Mouse (Mus musculus) stomach, embryonic 16.5 days (tissue): Measurements from ENCODE around the gene Dram1. TPM values are rescaled to one million over a fixed set of nuclear protein-coding genes. Genes with fewer than 3 reads are reported as not detected.
A peak's percentile ranks its signal among the peaks of the same experiment; 100 is the strongest.

Experiments
- ATAC-seq: fragments of 200-750 bp; cut with Nextera tagmentation; 2 replicates; pipeline ENCODE4 v1.8.0; 2017; ENCODE audit warnings: moderate number of reproducible peaks, moderate TSS enrichment; ENCODE audit not compliant: insufficient read depth, low FRiP score
- H3K27ac ChIP-seq: fragments of 300-500 bp; sonication (generic); 2 replicates; pipeline ENCODE4 v1.5.1; 2014; ENCODE audit warnings: low read length
- H3K27me3 ChIP-seq: fragments of 300-500 bp; sonication (generic); 2 replicates; pipeline ENCODE4 v1.6.1; 2014; ENCODE audit warnings: low read length, control low read depth, mixed read lengths; ENCODE audit not compliant: control insufficient read depth, insufficient read depth
- H3K36me3 ChIP-seq: fragments of 300-500 bp; sonication (generic); 2 replicates; pipeline ENCODE4 v1.6.1; 2014; ENCODE audit warnings: low read length; ENCODE audit not compliant: control insufficient read depth, insufficient read depth
- H3K4me1 ChIP-seq: fragments of 300-500 bp; sonication (generic); 2 replicates; pipeline ENCODE4 v1.6.1; 2014; ENCODE audit warnings: low read length, control low read depth, mixed read lengths; ENCODE audit not compliant: control insufficient read depth, insufficient read depth
- H3K4me2 ChIP-seq: fragments of 300-500 bp; sonication (generic); 2 replicates; pipeline ENCODE4 v1.6.1; 2014; ENCODE audit warnings: low read depth, low read length, mixed read lengths
- H3K4me3 ChIP-seq: fragments of 300-500 bp; sonication (generic); replicated peaks from 2 replicates; pipeline ENCODE4 v1.5.1; 2014; ENCODE audit warnings: mild to moderate bottlenecking, low read length
- H3K9ac ChIP-seq: fragments of 300-500 bp; sonication (generic); 2 replicates; pipeline ENCODE4 v1.6.1; 2014; ENCODE audit warnings: low read length
- H3K9me3 ChIP-seq: fragments of 300-500 bp; sonication (generic); replicated peaks from 2 replicates; pipeline ENCODE4 v1.6.1; 2016; ENCODE audit warnings: low read length, control low read depth; ENCODE audit not compliant: control insufficient read depth
- WGBS: fragments of 180-500 bp; shearing (Covaris S2); extraction: QIAGEN DNeasy Blood & Tissue Kit; methylation state at CpG from one replicate; pipeline ENCODE4 v1.1.7; 2014; 5-methylcytosine and 5-hydroxymethylcytosine counted together
- polyA plus RNA-seq: library from polyadenylated mRNA; unstranded; fragments of >200 nt; fragmentation: Nextera tagmentation; extraction: Ambion mirVana; gene quantifications from 2 replicates; pipeline ENCODE4 v1.2.1, GENCODE M21; 2015

Dram1 gene
- polyA plus RNA-seq, 1 experiment from 2014 or later, result 6.6 TPM

GRCm38 (mm10) chr10:88320714-88321416, 58.0 kb downstream of the Dram1 start:
- Histone ChIP-seq H3K4me2 (no peak overlapping the region), H3K36me3 (no peaks in the 10 kb centered on the region), H3K4me3 (no peak overlapping the region), H3K27me3 (no peaks in the 10 kb centered on the region), H3K9ac (no peak overlapping the region), H3K9me3 (no peaks in the 10 kb centered on the region), H3K27ac (peak overlapping the region; percentile 22), H3K4me1 (no peaks in the 10 kb centered on the region; the same call in 1 of the 2 replicates)
- peak; percentile 68; the same call in 1 of the 2 replicates for ATAC-seq
- WGBS, result 34% methylated on average over 12 of the region's 12 CpGs

DNA sequence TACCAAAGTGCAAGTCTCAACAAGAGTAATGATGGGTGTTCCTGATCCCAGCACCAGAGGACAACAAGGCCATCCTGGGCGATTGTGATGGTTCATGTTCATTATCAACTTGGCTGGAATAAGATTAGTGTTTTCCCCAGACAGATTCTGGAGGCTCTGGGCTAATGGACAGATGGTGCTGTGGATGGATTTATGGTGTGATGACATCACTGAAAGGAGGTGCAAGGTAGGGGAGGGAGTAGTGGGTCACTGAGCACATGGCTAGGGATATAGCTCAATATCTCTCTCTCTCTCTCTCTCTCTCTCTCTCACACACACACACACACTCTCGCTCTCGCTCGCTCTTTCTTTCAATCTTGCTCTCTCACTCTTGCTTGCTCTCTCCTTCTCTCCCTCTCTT, 60.7 kb downstream of the Dram1 start:
- Histone ChIP-seq H3K9me3 (no peaks in the 10 kb centered on the region), H3K4me2 (no peak overlapping the region), H3K9ac (no peak overlapping the region), H3K27me3 (no peaks in the 10 kb centered on the region), H3K4me3 (no peak overlapping the region), H3K36me3 (no peaks in the 10 kb centered on the region), H3K27ac (no peak overlapping the region), H3K4me1 (no peaks in the 10 kb centered on the region; the same call in 1 of the 2 replicates)
- 89% methylated on average over 4 of the region's 4 CpGs for WGBS
- ATAC-seq, result no peak

DNA sequence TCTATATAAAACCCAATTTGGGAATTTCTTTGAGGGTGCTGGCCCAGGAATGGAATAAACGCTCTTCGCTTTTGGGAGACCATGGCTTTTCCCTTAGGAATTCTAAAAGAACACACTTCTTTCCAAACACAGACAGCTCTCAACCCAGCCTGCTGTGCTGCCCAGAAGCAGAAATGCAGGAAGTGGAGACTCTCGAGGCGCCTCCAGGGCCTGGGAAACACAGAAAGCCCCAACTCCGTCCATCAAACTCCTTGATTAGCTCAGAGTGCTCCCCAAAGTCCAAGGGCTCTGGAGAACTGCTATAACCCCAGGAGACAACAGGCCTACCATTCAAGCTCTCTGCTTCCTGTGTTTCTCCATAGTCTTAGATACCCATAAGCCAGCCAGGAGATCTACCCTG, 61.7 kb downstream of the Dram1 start:
- WGBS, result 81% methylated on average over 5 of the region's 5 CpGs
- H3K27ac ChIP-seq, result no peak overlapping the region

GRCm38 (mm10) chr10:88314841-88315240, 64.0 kb downstream of the Dram1 start:
- H3K4me1 ChIP-seq, result no peaks in the 10 kb centered on the region
- H3K9ac ChIP-seq, result no peak overlapping the region
- H3K27ac ChIP-seq, result no peak overlapping the region
- no peaks in the 10 kb centered on the region for H3K27me3 ChIP-seq
- 86% methylated on average over 5 of the region's 5 CpGs for WGBS
- H3K4me3 ChIP-seq, result no peak overlapping the region
- no peak overlapping the region for H3K4me2 ChIP-seq
- ATAC-seq, result no peak
- no peaks in the 10 kb centered on the region for H3K36me3 ChIP-seq
- H3K9me3 ChIP-seq, result no peaks in the 10 kb centered on the region

More for the DNA sequence above, 61.7 kb downstream of the Dram1 start:
- H3K27me3 ChIP-seq, result no peaks in the 10 kb centered on the region
- H3K9ac ChIP-seq, result no peak overlapping the region
- H3K9me3 ChIP-seq, result no peaks in the 10 kb centered on the region
- no peak for ATAC-seq
- H3K4me1 ChIP-seq, result no peaks in the 10 kb centered on the region; the same call in 1 of the 2 replicates
- H3K36me3 ChIP-seq, result no peaks in the 10 kb centered on the region
- H3K4me2 ChIP-seq, result no peak overlapping the region
- no peak overlapping the region for H3K4me3 ChIP-seq

DNA sequence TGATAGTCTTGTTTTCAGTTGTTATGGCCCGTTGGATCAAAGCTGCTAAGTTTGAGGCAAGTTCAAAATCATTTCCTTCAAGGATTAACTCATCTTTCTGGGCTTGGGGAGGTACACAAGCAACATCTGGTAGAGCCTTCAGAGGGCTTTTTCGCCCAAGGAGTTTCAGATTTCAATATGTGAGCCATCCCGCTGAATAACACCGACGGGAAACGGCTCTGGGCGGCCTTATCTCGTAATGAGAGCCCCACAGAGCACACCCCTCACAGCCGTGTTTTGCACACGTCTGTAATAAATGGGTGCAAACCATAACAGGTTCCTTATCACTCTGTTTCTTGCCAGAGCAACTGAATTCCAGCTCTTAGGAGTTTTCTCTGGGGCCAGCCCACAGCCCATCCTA, 69.0 kb downstream of the Dram1 start:
- 48% methylated on average over 10 of the region's 10 CpGs for WGBS
- no peak for ATAC-seq
- Histone ChIP-seq H3K9ac (no peak overlapping the region), H3K4me1 (no peaks in the 10 kb centered on the region), H3K27ac (no peak overlapping the region), H3K4me3 (no peak overlapping the region), H3K27me3 (no peaks in the 10 kb centered on the region), H3K9me3 (no peaks in the 10 kb centered on the region), H3K4me2 (no peak overlapping the region), H3K36me3 (no peaks in the 10 kb centered on the region)

GRCm38 (mm10) chr10:88306235-88306634, 72.6 kb downstream of the Dram1 start:
- Histone ChIP-seq H3K27ac (no peak overlapping the region), H3K4me2 (no peak overlapping the region), H3K27me3 (no peaks in the 10 kb centered on the region), H3K9me3 (no peaks in the 10 kb centered on the region), H3K4me1 (peaks cover 4% of the 10 kb centered on the region; the same call in 1 of the 2 replicates), H3K36me3 (no peaks in the 10 kb centered on the region), H3K9ac (no peak overlapping the region), H3K4me3 (no peak overlapping the region)
- WGBS, result 97% methylated on average over 3 of the region's 3 CpGs
- ATAC-seq, result no peak

- Histone ChIP-seq H3K9ac (no peak overlapping the region), H3K9me3 (peaks cover 4% of the 10 kb centered on the region; the same call in 1 of the 2 replicates), H3K4me2 (no peak overlapping the region), H3K27me3 (no peaks in the 10 kb centered on the region), H3K36me3 (no peaks in the 10 kb centered on the region), H3K27ac (no peak overlapping the region), H3K4me1 (peaks cover 4% of the 10 kb centered on the region; the same call in 1 of the 2 replicates), H3K4me3 (no peak overlapping the region)
- ATAC-seq, result no peak
- 4% methylated on average over 4 of the region's 4 CpGs for WGBS
These were observed 74.6 kb downstream of the Dram1 start for GRCm38 (mm10) chr10:88304302-88304701.

GRCm38 (mm10) chr10:88303079-88303478, 75.8 kb downstream of the Dram1 start:
- Histone ChIP-seq H3K4me2 (no peak overlapping the region), H3K27me3 (no peaks in the 10 kb centered on the region), H3K36me3 (no peaks in the 10 kb centered on the region), H3K4me3 (no peak overlapping the region), H3K9ac (no peak overlapping the region), H3K27ac (peak overlapping the region; percentile 78), H3K9me3 (peaks cover 4% of the 10 kb centered on the region; the same call in 1 of the 2 replicates), H3K4me1 (peaks cover 4% of the 10 kb centered on the region; the same call in 1 of the 2 replicates)
- peak; percentile 57; the same call in 1 of the 2 replicates for ATAC-seq
- WGBS, result 57% methylated on average over 11 of the region's 11 CpGs

DNA sequence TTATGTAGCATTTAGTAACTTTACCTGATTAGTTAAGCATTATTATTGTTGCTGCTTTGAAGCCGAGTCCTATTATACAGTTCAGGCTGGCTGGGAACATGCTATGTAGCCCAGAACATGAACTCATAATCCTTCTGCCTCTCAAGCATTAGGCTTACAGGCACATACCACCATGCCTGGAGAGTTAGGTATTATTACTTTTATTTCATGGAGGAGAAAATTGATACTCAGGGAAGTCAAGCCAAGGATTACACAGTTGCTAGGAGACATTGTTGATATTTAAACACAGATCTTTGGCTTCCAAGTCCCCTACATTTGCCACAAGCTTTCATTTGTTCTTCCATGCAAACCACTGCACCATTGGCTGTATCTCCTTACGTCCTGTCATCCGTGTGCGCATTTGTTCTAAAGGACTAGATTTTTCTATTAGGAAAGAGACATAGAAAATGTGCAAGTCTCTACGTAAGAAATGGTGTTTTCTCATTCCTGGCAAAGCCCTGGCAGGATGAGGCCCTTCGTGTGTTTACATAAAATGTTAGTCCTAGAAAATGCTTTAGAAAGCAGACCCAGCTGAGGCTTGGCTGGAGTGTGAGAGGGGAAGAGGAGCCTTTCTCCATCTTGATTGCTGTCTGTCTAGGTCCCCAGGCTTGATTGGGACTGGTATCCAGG, 76.9 kb downstream of the Dram1 start:
- Histone ChIP-seq H3K27me3 (no peaks in the 10 kb centered on the region), H3K4me1 (peaks cover 6% of the 10 kb centered on the region; the same call in 1 of the 2 replicates), H3K4me3 (no peak overlapping the region), H3K36me3 (no peaks in the 10 kb centered on the region), H3K4me2 (no peak overlapping the region), H3K27ac (peak overlapping the region; percentile 78), H3K9ac (no peak overlapping the region), H3K9me3 (peaks cover 4% of the 10 kb centered on the region; the same call in 1 of the 2 replicates)
- ATAC-seq, result no peak
- WGBS, result 53% methylated on average over 6 of the region's 6 CpGs
